ENCODE assay signal across 23 mouse cellular contexts in the genomic region with DNA sequence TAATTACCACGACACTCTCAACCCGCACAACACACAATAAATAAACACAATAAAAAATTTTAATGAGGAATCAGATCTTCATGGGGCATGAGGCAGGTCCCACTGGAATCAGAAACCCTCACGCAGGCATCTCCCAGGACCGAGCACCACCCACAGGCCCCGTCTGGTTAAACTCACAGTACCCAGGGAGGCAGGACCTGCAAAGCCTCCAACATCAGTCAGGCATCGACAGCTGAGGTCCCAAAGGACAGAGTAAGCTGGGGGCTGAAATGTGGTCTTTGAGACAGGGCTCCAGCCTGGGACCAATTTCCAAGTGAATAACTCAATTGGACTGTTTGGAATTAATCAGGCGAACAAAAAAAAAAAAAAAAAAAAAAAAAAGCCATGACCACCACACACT. TPM values are rescaled to one million over a fixed set of nuclear protein-coding genes. Genes with fewer than 3 reads are reported as not detected.
DNase-seq lines count a peak whose midpoint lies in the region; ATAC-seq lines count a peak whose summit lies in the region.
"Had no signal": no experiment of that assay in that cellular context is flagged by ENCODE, and none has a peak within 500 bp of the region (broad histone marks: within the 10 kb centered on the region; RNA-seq: fewer than 3 reads in every experiment).

No protein-coding gene starts in this region.

- H3K27ac ChIP-seq in forebrain, embryonic 14.5 days (ENCODE audit: low read depth, low read length), result no peak overlapping the region; the same call in 1 of the 2 replicates
- no peak overlapping the region for H3K27ac ChIP-seq in forebrain, embryonic 11.5 days (ENCODE audit: low read depth, low read length)
- H3K27ac ChIP-seq in embryonic facial prominence, embryonic 14.5 days (replicated peaks; ENCODE audit: low read depth, low read length), result no peak overlapping the region
- H3K27ac ChIP-seq in intestine, embryonic 15.5 days, result no peak overlapping the region
- H3K27ac ChIP-seq: limb, embryonic 13.5 days; liver, embryonic 12.5 days; neural tube, embryonic 12.5 days had no signal

- H3K36me3 ChIP-seq in forebrain, embryonic 14.5 days (ENCODE audit: control insufficient read depth, insufficient read depth, low read length), result no peaks in the 10 kb centered on the region
- H3K36me3 ChIP-seq in forebrain, embryonic 11.5 days (ENCODE audit: control insufficient read depth, insufficient read depth, low read length), result no peaks in the 10 kb centered on the region
- no peaks in the 10 kb centered on the region for H3K36me3 ChIP-seq in embryonic facial prominence, embryonic 14.5 days (ENCODE audit: control insufficient read depth, insufficient read depth, low read length)
- H3K36me3 ChIP-seq in intestine, embryonic 15.5 days, result no peaks in the 10 kb centered on the region
- H3K36me3 ChIP-seq: hindbrain, embryonic 12.5 days; limb, embryonic 13.5 days; liver, embryonic 12.5 days; neural tube, embryonic 12.5 days had no signal

- no peak overlapping the region for H3K4me3 ChIP-seq in forebrain, embryonic 14.5 days (ENCODE audit: low read depth, low read length)
- no peak overlapping the region for H3K4me3 ChIP-seq in forebrain, embryonic 11.5 days (ENCODE audit: low read depth, low read length)
- no peak overlapping the region for H3K4me3 ChIP-seq in embryonic facial prominence, embryonic 14.5 days (ENCODE audit: low read depth, low read length)
- no peak overlapping the region for H3K4me3 ChIP-seq in intestine, embryonic 15.5 days (replicated peaks)
- H3K4me3 ChIP-seq: hindbrain, embryonic 12.5 days; limb, embryonic 13.5 days; liver, embryonic 12.5 days; myocyte; neural tube, embryonic 12.5 days had no signal

- DNase-seq in forebrain, embryonic 14.5 days (ENCODE audit: low spot score), result peak; percentile 20
- no peak for DNase-seq in forebrain, embryonic 11.5 days (ENCODE audit: low spot score)
- DNase-seq in Muller cell, postnatal 12 days (ENCODE audit: inconsistent ontology term), result peak; percentile 24
- peak; percentile 26 for DNase-seq in embryonic facial prominence, embryonic 14.5 days (ENCODE audit: low spot score)
- DNase-seq in kidney, postnatal 10 days, result no peak
- DNase-seq in lung, adult 18-20 months, result no peak
- DNase-seq: adrenal gland, adult 8-10 months; cerebellum, adult 8-10 months; gastrocnemius, postnatal 14 days; kidney, adult 9 months; kidney, postnatal 14 days; layer of hippocampus, adult 9-11 months; liver, postnatal 0 days; lung, postnatal 14 days; right cerebral cortex, postnatal 14 days; thymus, postnatal 4 days had no signal

- H3K4me1 ChIP-seq in forebrain, embryonic 14.5 days (ENCODE audit: control insufficient read depth, insufficient read depth, low read length), result no peaks in the 10 kb centered on the region
- H3K4me1 ChIP-seq in forebrain, embryonic 11.5 days (replicated peaks; ENCODE audit: control insufficient read depth, insufficient read depth, low read length), result peaks cover 6% of the 10 kb centered on the region
- peaks cover 19% of the 10 kb centered on the region for H3K4me1 ChIP-seq in embryonic facial prominence, embryonic 14.5 days (ENCODE audit: control insufficient read depth, insufficient read depth, low read length)
- H3K4me1 ChIP-seq in intestine, embryonic 15.5 days (replicated peaks), result 0 out of 2 replicates have a peak, but pooled peaks cover under 1% of the 10 kb centered on the region

- H3K27me3 ChIP-seq in forebrain, embryonic 14.5 days (replicated peaks; ENCODE audit: control insufficient read depth, insufficient read depth, low read length), result no peaks in the 10 kb centered on the region
- no peaks in the 10 kb centered on the region for H3K27me3 ChIP-seq in forebrain, embryonic 11.5 days (ENCODE audit: control insufficient read depth, insufficient read depth, low read length)
- H3K27me3 ChIP-seq in embryonic facial prominence, embryonic 14.5 days (replicated peaks; ENCODE audit: control insufficient read depth, insufficient read depth, low read length), result no peaks in the 10 kb centered on the region
- H3K27me3 ChIP-seq in intestine, embryonic 15.5 days (replicated peaks), result no peaks in the 10 kb centered on the region
- H3K27me3 ChIP-seq: hindbrain, embryonic 12.5 days; liver, embryonic 12.5 days; neural tube, embryonic 12.5 days had no signal

- no peaks in the 10 kb centered on the region for H3K9me3 ChIP-seq in forebrain, embryonic 14.5 days (replicated peaks; ENCODE audit: control insufficient read depth, low read length)
- no peaks in the 10 kb centered on the region for H3K9me3 ChIP-seq in forebrain, embryonic 11.5 days (ENCODE audit: control insufficient read depth, low read length)
- H3K9me3 ChIP-seq in embryonic facial prominence, embryonic 14.5 days (ENCODE audit: control insufficient read depth, low read length), result no peaks in the 10 kb centered on the region
- no peaks in the 10 kb centered on the region for H3K9me3 ChIP-seq in intestine, embryonic 15.5 days
- H3K9me3 ChIP-seq: hindbrain, embryonic 12.5 days; limb, embryonic 13.5 days; liver, embryonic 12.5 days; neural tube, embryonic 12.5 days had no signal

- no peak overlapping the region for H3K9ac ChIP-seq in forebrain, embryonic 14.5 days (ENCODE audit: low read length)
- no peak overlapping the region for H3K9ac ChIP-seq in forebrain, embryonic 11.5 days (ENCODE audit: low read length)
- H3K9ac ChIP-seq in embryonic facial prominence, embryonic 14.5 days (ENCODE audit: low read depth, low read length), result no peak overlapping the region
- H3K9ac ChIP-seq in intestine, embryonic 15.5 days, result no peak overlapping the region
- H3K9ac ChIP-seq: hindbrain, embryonic 12.5 days; liver, embryonic 12.5 days; liver, postnatal 0 days; neural tube, embryonic 12.5 days had no signal

- no peak overlapping the region for H3K4me2 ChIP-seq in forebrain, embryonic 14.5 days (ENCODE audit: low read length)
- H3K4me2 ChIP-seq in forebrain, embryonic 11.5 days (ENCODE audit: low read depth, low read length, severe bottlenecking), result no peak overlapping the region
- H3K4me2 ChIP-seq in embryonic facial prominence, embryonic 14.5 days (ENCODE audit: low read depth, low read length), result no peak overlapping the region
- H3K4me2 ChIP-seq in intestine, embryonic 15.5 days (replicated peaks), result no peak overlapping the region
- H3K4me2 ChIP-seq: hindbrain, embryonic 12.5 days; limb, embryonic 13.5 days; liver, embryonic 12.5 days; neural tube, embryonic 12.5 days had no signal

- WGBS in forebrain, embryonic 14.5 days, result 27% methylated on average over 7 of the region's 7 CpGs
- 40% methylated on average over 7 of the region's 7 CpGs for WGBS in forebrain, embryonic 11.5 days
- WGBS in embryonic facial prominence, embryonic 14.5 days, result 27% methylated on average over 7 of the region's 7 CpGs
- WGBS in intestine, embryonic 15.5 days, result 55% methylated on average over 7 of the region's 7 CpGs

- ATAC-seq in forebrain, embryonic 14.5 days, result no peak
- no peak for ATAC-seq in forebrain, embryonic 11.5 days (replicated peaks; ENCODE audit: low FRiP score)
- no peak for ATAC-seq in embryonic facial prominence, embryonic 14.5 days (ENCODE audit: low read depth)
- no peak for ATAC-seq in intestine, embryonic 15.5 days
- ATAC-seq: CD4-positive, CD25-positive, alpha-beta regulatory T cell, adult 4 months had no signal

RNA-seq across cellular contexts. Expression of gene Phykpl, which starts 46.2 kb away (rescaled TPM):
- 9.2 and 9.7 TPM in 2 replicates for polyA plus RNA-seq in forebrain, embryonic 14.5 days (2014; fragmentation: Nextera tagmentation; extraction: Ambion mirVana)
- polyA plus RNA-seq in forebrain, embryonic 11.5 days (2014; fragmentation: Nextera tagmentation; extraction: Ambion mirVana), result 14.9 and 16.7 TPM in 2 replicates
- 15.2 and 17.4 TPM in 2 replicates for polyA plus RNA-seq in embryonic facial prominence, embryonic 14.5 days (2014; fragmentation: Nextera tagmentation; extraction: Ambion mirVana)
- 18.5 and 21.1 TPM in 2 replicates for polyA plus RNA-seq in intestine, embryonic 15.5 days (2015; fragmentation: Nextera tagmentation; extraction: Ambion mirVana)

Comparison
In these comparisons a context has a peak if more than half of its experiments do, and no peak if none do; other contexts are left out.
1. DNase-seq: peak in forebrain, embryonic 14.5 days (single experiment), Muller cell, postnatal 12 days (single experiment) and embryonic facial prominence, embryonic 14.5 days (single experiment); none in forebrain, embryonic 11.5 days (single experiment), kidney, postnatal 10 days (single experiment) and lung, adult 18-20 months (0 of 2).